Mouse (Mus musculus): ENCODE measurements at regions not wholly inside any gene's neighbourhood (a gene's known extent, or its start where the extent isn't known, plus 50 kb on each side); places are given as distances from the start of the nearest gene placed in this dataset.

GRCm38 (mm10) chr11:65495034-65495433 is 225.2 kb upstream of the Myocd start:
- no peak for DNase-seq (ENCODE audit: low spot score in 2 of 2)

GRCm38 (mm10) chr11:65490426-65490825 is 220.6 kb upstream of the Myocd start:
- no peak for DNase-seq (ENCODE audit: low spot score in 2 of 2)

GRCm38 (mm10) chr11:65475821-65476540 is 206.2 kb upstream of the Myocd start:
- no peak for DNase-seq (ENCODE audit: low spot score in 2 of 2)

- peak; percentile 56 to 67 for DNase-seq (ENCODE audit: low spot score in 2 of 2)
These were observed 205.5 kb upstream of the Myocd start for GRCm38 (mm10) chr11:65475302-65475701.

GRCm38 (mm10) chr11:65469762-65470741 is 200.3 kb upstream of the Myocd start:
- no peak for DNase-seq (ENCODE audit: low spot score in 2 of 2)

GRCm38 (mm10) chr11:65461044-65461443 is 191.3 kb upstream of the Myocd start:
- no peak for DNase-seq (ENCODE audit: low spot score in 2 of 2)

GRCm38 (mm10) chr11:65448436-65448835 is 178.6 kb upstream of the Myocd start:
- no peak for DNase-seq (ENCODE audit: low spot score in 2 of 2)

- DNase-seq (ENCODE audit: low spot score in 2 of 2) = peak; percentile 16
These were observed 173.8 kb upstream of the Myocd start for GRCm38 (mm10) chr11:65443466-65444024.

GRCm38 (mm10) chr11:65435699-65436161 is 165.9 kb upstream of the Myocd start:
- DNase-seq (ENCODE audit: low spot score in 2 of 2) = no peak

GRCm38 (mm10) chr11:65421889-65422288 is 152.1 kb upstream of the Myocd start:
- DNase-seq (ENCODE audit: low spot score in 2 of 2) = no peak

- DNase-seq (ENCODE audit: low spot score in 2 of 2) = peak in 1 of 2 experiments; percentile 16
These were observed 138.8 kb upstream of the Myocd start for GRCm38 (mm10) chr11:65408621-65409020.

- DNase-seq (ENCODE audit: low spot score in 2 of 2) = no peak
These were observed 132.8 kb upstream of the Myocd start for GRCm38 (mm10) chr11:65402460-65403154.

GRCm38 (mm10) chr11:65389238-65389637 is 119.4 kb upstream of the Myocd start:
- no peak for DNase-seq (ENCODE audit: low spot score in 2 of 2)

GRCm38 (mm10) chr11:65386291-65387061 is 116.7 kb upstream of the Myocd start:
- no peak for DNase-seq (ENCODE audit: low spot score in 2 of 2)

- DNase-seq (ENCODE audit: low spot score in 2 of 2) = no peak
These were observed 105.6 kb upstream of the Myocd start for GRCm38 (mm10) chr11:65375361-65375760.

- DNase-seq (ENCODE audit: low spot score in 2 of 2) = no peak
These were observed 103.3 kb upstream of the Myocd start for GRCm38 (mm10) chr11:65373136-65373535.

GRCm38 (mm10) chr11:65372309-65372811 is 102.6 kb upstream of the Myocd start:
- no peak for DNase-seq (ENCODE audit: low spot score in 2 of 2)

GRCm38 (mm10) chr11:65367825-65368224 is 98.0 kb upstream of the Myocd start:
- no peak for DNase-seq (ENCODE audit: low spot score in 2 of 2)

GRCm38 (mm10) chr11:65366677-65367370 is 97.0 kb upstream of the Myocd start:
- DNase-seq (ENCODE audit: low spot score in 2 of 2) = no peak

All from right cerebral cortex, postnatal 36 days (tissue).